Mouse (Mus musculus) spleen, adult 2 months (tissue): ENCODE data around the gene Cacna1i.

Experiments
- CTCF ChIP-seq: fragments of 200-500 bp; IDR thresholded peaks from 2 replicates; pipeline ENCODE4 v1.5.1; 2011; ENCODE audit warnings: mild to moderate bottlenecking, inconsistent platforms; ENCODE audit not compliant: insufficient read depth, insufficient read length, insufficient replicate concordance; ENCODE audit errors: extremely low read depth
- POLR2A ChIP-seq: fragments of 200-500 bp; IDR thresholded peaks from 2 replicates; pipeline ENCODE4 v1.6.1; 2011; ENCODE audit warnings: low read depth, low read length, inconsistent platforms

DNA sequence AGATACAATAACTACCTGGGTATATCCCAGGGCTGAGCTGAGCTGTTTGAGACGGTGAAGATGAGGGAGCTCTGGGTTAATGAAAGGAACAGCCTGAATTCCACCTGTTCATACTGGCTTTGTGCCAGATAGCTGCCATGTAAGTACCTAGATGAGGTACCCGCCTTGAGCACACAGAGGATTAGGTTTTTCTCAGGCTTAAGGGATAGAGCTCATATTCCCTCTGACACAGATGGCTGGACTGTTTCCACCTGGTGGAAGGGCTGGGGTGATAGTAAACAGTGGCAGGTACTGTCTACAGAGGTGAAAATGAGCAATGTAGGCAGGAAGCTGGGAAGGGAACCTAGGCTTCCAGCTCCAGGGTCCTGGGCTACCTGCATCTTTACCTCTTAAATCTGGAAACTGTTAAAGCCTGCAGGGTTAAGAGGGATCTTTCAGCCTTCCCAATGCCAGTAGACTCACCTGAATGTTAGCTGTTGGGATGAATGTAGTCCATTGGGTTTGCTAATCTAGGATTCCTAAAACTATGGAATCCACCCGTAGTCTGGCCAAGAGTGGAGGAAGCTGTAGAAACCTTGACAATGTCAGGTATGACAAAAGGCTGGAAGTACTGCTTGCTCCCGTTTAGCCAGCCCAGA, 29.3 kb upstream of the Cacna1i start:
- TF ChIP-seq POLR2A, result no peak
- TF ChIP-seq CTCF, result no peak
